Mouse (Mus musculus): ENCODE data around the gene Svep1.

- TF ChIP-seq CTCF (IDR thresholded peaks at IDR 0.05; ENCODE audit: control insufficient read depth, insufficient read depth, insufficient replicate concordance, low read depth, low read length) (no peak), POLR2A (IDR thresholded peaks at IDR 0.05; ENCODE audit: control insufficient read depth, low read depth, low read length) (no peak)
Measured at GRCm38 (mm10) chr4:58185401-58185800, 21.3 kb downstream of the Svep1 start.

All from testis, adult 2 months (tissue).